Mouse (Mus musculus): ENCODE measurements around the gene Wdr17. TPM values are rescaled to one million over a fixed set of nuclear protein-coding genes. Genes with fewer than 3 reads are reported as not detected.

Gene Wdr17
- total RNA-seq, 2 experiments from 2014 or later = not detected

- no peak for ATAC-seq (ENCODE audit: poor library complexity, severe bottlenecking)
Measured at GRCm38 (mm10) chr8:54603440-54603839, 283.5 kb downstream of the Wdr17 start.

- ATAC-seq (ENCODE audit: poor library complexity, severe bottlenecking) = no peak
Measured at GRCm38 (mm10) chr8:54600671-54601251, 286.2 kb downstream of the Wdr17 start, which contains the start of gene Spata4. Gene Spata4 (plus strand): TSS chr8:54600781.

GRCm38 (mm10) chr8:54597386-54597785 is 289.6 kb downstream of the Wdr17 start:
- no peak for ATAC-seq (ENCODE audit: poor library complexity, severe bottlenecking)

- ATAC-seq (ENCODE audit: poor library complexity, severe bottlenecking) = no peak
Measured at GRCm38 (mm10) chr8:54596940-54597339, 290.0 kb downstream of the Wdr17 start.

GRCm38 (mm10) chr8:54596051-54596450 is 290.9 kb downstream of the Wdr17 start:
- ATAC-seq (ENCODE audit: poor library complexity, severe bottlenecking) = no peak

- ATAC-seq (ENCODE audit: poor library complexity, severe bottlenecking) = no peak
Measured at GRCm38 (mm10) chr8:54594634-54595033, 292.4 kb downstream of the Wdr17 start.

GRCm38 (mm10) chr8:54582886-54583285 is 304.1 kb downstream of the Wdr17 start:
- ATAC-seq (ENCODE audit: poor library complexity, severe bottlenecking) = no peak

GRCm38 (mm10) chr8:54581436-54581835 is 305.5 kb downstream of the Wdr17 start:
- ATAC-seq (ENCODE audit: poor library complexity, severe bottlenecking) = no peak

Other genes starting within 250 kb of the Wdr17 start
- gene Gpm6a, start 67.7 kb upstream of the Wdr17 start, total RNA-seq (2015) = not detected in 2 replicates
- not detected in 2 replicates for gene Gpm6a, start 67.7 kb upstream of the Wdr17 start, total RNA-seq (2017)